Mouse (Mus musculus): Measurements from ENCODE around the gene Eno2. TPM values are rescaled to one million over a fixed set of nuclear protein-coding genes. Genes with fewer than 3 reads are reported as not detected.
"Not testable (repeated sequence)": the region's sequence is repeated elsewhere in the genome, so short reads cannot be mapped to it uniquely, and the experiment has no call there.

The Eno2 gene
- total and polyA plus RNA-seq, 2 experiments from 2014 or later: 113 to 130 TPM

DNA sequence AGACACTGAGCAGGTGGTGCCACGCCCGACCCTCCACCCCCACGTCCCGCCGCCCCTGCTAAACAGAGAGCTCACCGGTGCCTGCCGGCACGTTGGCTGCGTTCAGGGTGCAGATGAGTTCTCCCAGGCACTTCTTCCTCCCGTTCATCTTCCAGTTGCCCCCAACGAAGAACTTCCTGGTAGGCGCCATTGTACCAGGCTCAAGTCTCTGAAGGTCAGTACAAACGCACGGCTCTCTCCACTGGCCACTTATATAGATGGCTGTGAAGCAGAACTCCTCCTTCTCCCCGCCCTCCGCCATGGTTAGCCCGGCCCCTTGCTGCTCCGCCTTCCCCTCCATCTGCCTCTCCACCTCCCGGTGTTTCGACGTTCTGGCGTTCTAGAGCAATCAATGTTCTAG is 44.5 kb upstream of the Eno2 start, which contains the start of gene Tpi1:
Gene Tpi1, minus strand, starts transcription at position 364 of the 400 bp plus-strand sequence.
- H3K4me2 ChIP-seq (ENCODE audit: low read depth): peak within 1 kb of the TSS; percentile 90
- WGBS: 2% methylated on average over 22 of the region's 22 CpGs
- H3K4me1 ChIP-seq (ENCODE audit: insufficient read depth): peaks cover 24% of the 10 kb centered on the region
- peak within 1 kb of the TSS; percentile 73 for H3K9ac ChIP-seq
- no peaks in the 10 kb centered on the region for H3K27me3 ChIP-seq (ENCODE audit: insufficient read depth, low read length)
- H3K4me3 ChIP-seq (ENCODE audit: low read depth, low read length): peak within 1 kb of the TSS; percentile 57
- no peaks in the 10 kb centered on the region for H3K9me3 ChIP-seq (ENCODE audit: low read length)
- peak; percentile 87 for DNase-seq
- ATAC-seq: peak; percentile 88
- peaks cover 47% of the 10 kb centered on the region for H3K36me3 ChIP-seq (ENCODE audit: insufficient read depth)
- H3K27ac ChIP-seq (ENCODE audit: low read depth, low read length): peak within 1 kb of the TSS; percentile 79
- no peak for TF ChIP-seq CTCF (IDR thresholded peaks at IDR 0.05; ENCODE audit: low read depth)

DNA sequence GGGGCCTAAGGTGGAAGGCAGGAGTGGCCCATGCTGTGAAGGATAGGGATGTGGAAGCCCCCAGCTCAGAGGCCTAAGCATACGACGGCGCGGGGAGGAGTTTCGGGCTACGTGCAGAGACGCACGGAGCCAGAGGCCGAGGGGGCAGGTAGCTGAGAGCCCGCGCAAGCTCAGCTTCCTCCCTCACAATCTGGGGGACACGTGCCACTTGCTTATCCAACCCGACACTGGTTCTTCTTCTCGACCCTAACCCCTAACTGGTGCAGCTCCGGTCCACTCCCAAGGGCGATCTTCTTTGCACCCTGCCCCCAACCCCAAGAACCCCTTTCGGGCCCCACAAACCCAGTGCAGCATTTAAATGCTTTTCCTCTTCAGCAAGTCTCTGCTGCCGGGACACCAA is 44.0 kb upstream of the Eno2 start:
- H3K4me2 ChIP-seq (ENCODE audit: low read depth): peak overlapping the region; percentile 90
- peaks cover 27% of the 10 kb centered on the region for H3K4me1 ChIP-seq (ENCODE audit: insufficient read depth)
- DNase-seq (peak; percentile 77), ATAC-seq (peak; percentile 76)
- WGBS: 0% methylated on average over 18 of the region's 18 CpGs
- peak overlapping the region; percentile 73 for H3K9ac ChIP-seq
- TF ChIP-seq CTCF (IDR thresholded peaks at IDR 0.05; ENCODE audit: low read depth): no peak
- H3K4me3 ChIP-seq (ENCODE audit: low read depth, low read length): peak overlapping the region; percentile 57
- peak overlapping the region; percentile 79 for H3K27ac ChIP-seq (ENCODE audit: low read depth, low read length)
- no peaks in the 10 kb centered on the region for H3K9me3 ChIP-seq (ENCODE audit: low read length)
- H3K27me3 ChIP-seq (ENCODE audit: insufficient read depth, low read length): no peaks in the 10 kb centered on the region
- H3K36me3 ChIP-seq (ENCODE audit: insufficient read depth): peaks cover 44% of the 10 kb centered on the region

GRCm38 (mm10) chr6:124812848-124813247 is 43.4 kb upstream of the Eno2 start:
- peaks cover 27% of the 10 kb centered on the region for H3K4me1 ChIP-seq (ENCODE audit: insufficient read depth)
- no peak for TF ChIP-seq CTCF (IDR thresholded peaks at IDR 0.05; ENCODE audit: low read depth)
- peak overlapping the region; percentile 73 for H3K9ac ChIP-seq
- H3K27me3 ChIP-seq (ENCODE audit: insufficient read depth, low read length): no peaks in the 10 kb centered on the region
- H3K4me2 ChIP-seq (ENCODE audit: low read depth): peak overlapping the region; percentile 90
- H3K4me3 ChIP-seq (ENCODE audit: low read depth, low read length): peak overlapping the region; percentile 57
- peaks cover 38% of the 10 kb centered on the region for H3K36me3 ChIP-seq (ENCODE audit: insufficient read depth)
- H3K27ac ChIP-seq (ENCODE audit: low read depth, low read length): no peak overlapping the region
- ATAC-seq (no peak), DNase-seq (no peak)
- H3K9me3 ChIP-seq (ENCODE audit: low read length): no peaks in the 10 kb centered on the region
- WGBS: 12% methylated on average over 9 of the region's 9 CpGs

- no peaks in the 10 kb centered on the region for H3K9me3 ChIP-seq (ENCODE audit: low read length)
- H3K4me2 ChIP-seq (ENCODE audit: low read depth): peak overlapping the region; percentile 90; the same call in 1 of the 2 replicates
- H3K4me3 ChIP-seq (ENCODE audit: low read depth, low read length): peak overlapping the region; percentile 57; the same call in 1 of the 2 replicates
- H3K4me1 ChIP-seq (ENCODE audit: insufficient read depth): peaks cover 27% of the 10 kb centered on the region
- H3K27me3 ChIP-seq (ENCODE audit: insufficient read depth, low read length): no peaks in the 10 kb centered on the region
- H3K36me3 ChIP-seq (ENCODE audit: insufficient read depth): peaks cover 28% of the 10 kb centered on the region
- TF ChIP-seq CTCF (IDR thresholded peaks at IDR 0.05; ENCODE audit: low read depth): no peak
- ATAC-seq (no peak), DNase-seq (no peak)
- 84% methylated on average over 24 of the region's 24 CpGs for WGBS
- no peak overlapping the region for H3K27ac ChIP-seq (ENCODE audit: low read depth, low read length)
- H3K9ac ChIP-seq: 0 out of 2 replicates have a peak overlapping the region, but pooled peaks have one; percentile 73
Measured at GRCm38 (mm10) chr6:124811701-124812560, 42.5 kb upstream of the Eno2 start.

GRCm38 (mm10) chr6:124811403-124811665 is 41.9 kb upstream of the Eno2 start:
- no peak overlapping the region for H3K4me3 ChIP-seq (ENCODE audit: low read depth, low read length)
- H3K27ac ChIP-seq (ENCODE audit: low read depth, low read length): no peak overlapping the region
- ATAC-seq (no peak), DNase-seq (no peak)
- WGBS: 79% methylated on average over 4 of the region's 4 CpGs
- H3K27me3 ChIP-seq (ENCODE audit: insufficient read depth, low read length): no peaks in the 10 kb centered on the region
- peaks cover 22% of the 10 kb centered on the region for H3K36me3 ChIP-seq (ENCODE audit: insufficient read depth)
- H3K4me1 ChIP-seq (ENCODE audit: insufficient read depth): peaks cover 27% of the 10 kb centered on the region
- no peaks in the 10 kb centered on the region for H3K9me3 ChIP-seq (ENCODE audit: low read length)
- no peak overlapping the region for H3K4me2 ChIP-seq (ENCODE audit: low read depth)
- TF ChIP-seq CTCF (IDR thresholded peaks at IDR 0.05; ENCODE audit: low read depth): no peak
- H3K9ac ChIP-seq: no peak overlapping the region

DNA sequence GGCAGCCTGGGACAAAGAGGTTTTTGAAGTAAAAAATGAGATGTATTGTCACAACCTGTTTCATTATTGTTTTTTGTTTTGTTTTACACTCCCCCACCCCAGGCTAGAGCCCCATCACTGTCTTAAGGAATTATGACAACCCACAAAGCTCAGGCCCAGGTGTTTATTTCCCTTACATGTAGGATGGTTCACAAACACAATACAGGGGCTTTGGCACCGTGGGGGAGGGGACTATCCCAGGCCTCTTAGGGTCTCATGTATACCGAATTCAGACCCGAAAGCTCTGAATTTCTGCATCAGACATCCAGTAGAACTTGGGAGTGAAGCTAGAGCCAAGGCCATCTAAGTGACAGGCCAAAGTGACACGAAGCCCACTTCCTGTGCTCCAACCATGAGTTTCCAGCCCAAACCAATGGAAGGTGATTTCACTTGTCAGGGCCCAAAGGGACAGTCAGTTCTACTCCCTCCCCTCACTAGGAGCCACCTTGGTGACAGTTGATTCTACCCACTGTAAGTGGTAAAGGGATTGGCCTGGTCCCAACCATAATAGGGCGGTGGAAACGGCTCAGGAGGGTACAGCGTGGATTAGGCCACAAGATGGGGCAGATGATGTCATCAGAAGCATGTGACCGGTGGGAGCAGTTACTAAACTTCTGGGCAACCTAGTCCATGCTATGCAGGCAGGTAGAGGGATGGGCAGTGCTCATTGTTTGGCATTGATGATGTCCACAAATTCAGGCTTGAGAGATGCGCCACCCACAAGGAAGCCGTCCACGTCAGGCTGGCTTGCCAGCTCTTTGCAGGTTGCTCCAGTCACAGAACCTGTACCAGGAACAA is 41.3 kb upstream of the Eno2 start:
- 76% methylated on average over 10 of the region's 11 CpGs for WGBS
- H3K4me3 ChIP-seq (ENCODE audit: low read depth, low read length); H3K27me3 ChIP-seq (ENCODE audit: insufficient read depth, low read length); H3K4me2 ChIP-seq (ENCODE audit: low read depth); DNase-seq; H3K27ac ChIP-seq (ENCODE audit: low read depth, low read length); H3K9me3 ChIP-seq (ENCODE audit: low read length); ATAC-seq; H3K9ac ChIP-seq: not testable (repeated sequence)
- Histone ChIP-seq H3K36me3 (ENCODE audit: insufficient read depth) (peaks cover 20% of the 10 kb centered on the region), H3K4me1 (ENCODE audit: insufficient read depth) (peaks cover 27% of the 10 kb centered on the region)
